In the genomic region with DNA sequence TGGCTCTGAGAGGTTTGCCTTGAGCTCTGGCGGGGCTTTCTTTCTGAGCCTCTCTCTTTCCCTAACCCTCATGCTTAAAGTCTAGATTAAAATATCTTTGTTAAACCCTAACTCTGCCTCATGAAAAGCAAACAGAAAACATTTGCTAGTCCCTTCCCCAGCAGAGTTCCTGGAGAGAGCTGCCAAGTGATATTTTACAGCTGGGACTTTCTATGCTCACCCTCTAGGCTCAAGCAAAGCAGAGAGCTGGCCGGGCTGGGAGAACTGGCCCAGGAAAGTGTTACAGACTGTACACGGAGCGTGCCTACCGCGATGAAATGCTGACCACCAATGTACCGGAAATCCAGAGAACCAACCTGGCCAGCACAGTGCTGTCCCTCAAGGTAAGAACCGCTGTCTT, we compare ENCODE assay signal across 21 mouse cellular contexts. TPM values are rescaled to one million over a fixed set of nuclear protein-coding genes. Genes with fewer than 3 reads are reported as not detected.
DNase-seq lines count a peak whose midpoint lies in the region; ATAC-seq and TF ChIP-seq lines count a peak whose summit lies in the region.
"Had no signal": no experiment of that assay in that cellular context is flagged by ENCODE, and none has a peak within 500 bp of the region (broad histone marks: within the 10 kb centered on the region; RNA-seq: fewer than 3 reads in every experiment).

No protein-coding gene starts in this region.

- H3K27me3 ChIP-seq in kidney, embryonic 16.5 days (ENCODE audit: insufficient read depth, low read length), result no peaks in the 10 kb centered on the region
- H3K27me3 ChIP-seq in intestine, embryonic 16.5 days (replicated peaks; ENCODE audit: control insufficient read depth, insufficient read depth, low read length), result no peaks in the 10 kb centered on the region
- H3K27me3 ChIP-seq: forebrain, embryonic 15.5 days; limb, embryonic 12.5 days; liver, embryonic 12.5 days had no signal

- H3K27ac ChIP-seq in gastrocnemius, adult 2 months, result peak overlapping the region; percentile 74
- peak overlapping the region; percentile 9; the same call in 1 of the 2 replicates for H3K27ac ChIP-seq in kidney, embryonic 16.5 days (ENCODE audit: low read length)
- H3K27ac ChIP-seq in intestine, embryonic 16.5 days (ENCODE audit: low read length), result no peak overlapping the region
- H3K27ac ChIP-seq: forebrain, embryonic 15.5 days; hindbrain, embryonic 10.5 days; limb, embryonic 12.5 days; liver, embryonic 12.5 days; macrophage; midbrain, embryonic 10.5 days had no signal

- WGBS in kidney, embryonic 16.5 days, result 86% methylated on average over 8 of the region's 8 CpGs
- 85% methylated on average over 8 of the region's 8 CpGs for whole genome bisulfite sequencing in intestine, embryonic 16.5 days

- no peaks in the 10 kb centered on the region for H3K9me3 ChIP-seq in kidney, embryonic 16.5 days (ENCODE audit: low read length)
- H3K9me3 ChIP-seq in intestine, embryonic 16.5 days (ENCODE audit: control insufficient read depth, low read length), result no peaks in the 10 kb centered on the region
- H3K9me3 ChIP-seq: forebrain, embryonic 15.5 days; hindbrain, embryonic 10.5 days; limb, embryonic 12.5 days; liver, embryonic 12.5 days; midbrain, embryonic 10.5 days had no signal

- H3K36me3 ChIP-seq in kidney, embryonic 16.5 days (ENCODE audit: insufficient read depth, low read length), result peaks cover 66% of the 10 kb centered on the region
- H3K36me3 ChIP-seq in intestine, embryonic 16.5 days (ENCODE audit: control insufficient read depth, insufficient read depth, low read length), result peaks cover 8% of the 10 kb centered on the region

- intact Hi-C loops in gastrocnemius, adult 2 months (cut with DNase I), result no loop called here

- no peak for ATAC-seq in kidney, embryonic 16.5 days (ENCODE audit: low FRiP score, low TSS enrichment)
- no peak for ATAC-seq in intestine, embryonic 16.5 days
- ATAC-seq: forebrain, embryonic 15.5 days; liver, embryonic 12.5 days had no signal

- TF ChIP-seq CTCF in gastrocnemius, adult 2 months (IDR thresholded peaks at IDR 0.05), result no peak

- no peak for DNase-seq in gastrocnemius, adult 2 months
- DNase-seq in gastrocnemius, postnatal 25 days, result no peak
- DNase-seq in kidney, adult 8-10 months, result no peak
- DNase-seq in urinary bladder, postnatal 14 days (ENCODE audit: low spot score), result peak; percentile 15
- no peak for DNase-seq in urinary bladder, postnatal 36 days (ENCODE audit: low spot score in 2 of 2)
- DNase-seq in left cerebral cortex, adult 11 months (ENCODE audit: low spot score), result no peak
- DNase-seq: adrenal gland, adult 2 months; kidney, postnatal 14 days; retina, postnatal 1 day; thymus, postnatal 14 days had no signal

- H3K4me3 ChIP-seq in gastrocnemius, adult 2 months, result no peak overlapping the region
- no peak overlapping the region for H3K4me3 ChIP-seq in kidney, embryonic 16.5 days (ENCODE audit: low read length)
- no peak overlapping the region for H3K4me3 ChIP-seq in intestine, embryonic 16.5 days (ENCODE audit: low read length)
- H3K4me3 ChIP-seq: erythroblast, embryonic 14.5 days; forebrain, embryonic 15.5 days; hindbrain, embryonic 10.5 days; limb, embryonic 12.5 days; liver, embryonic 12.5 days; midbrain, embryonic 10.5 days had no signal

- no peak overlapping the region for H3K4me2 ChIP-seq in kidney, embryonic 16.5 days (replicated peaks; ENCODE audit: low read depth, low read length)
- no peak overlapping the region for H3K4me2 ChIP-seq in intestine, embryonic 16.5 days (ENCODE audit: low read depth, low read length)
- H3K4me2 ChIP-seq: forebrain, embryonic 15.5 days; heart, embryonic 11.5 days; limb, embryonic 12.5 days; liver, embryonic 12.5 days had no signal

- H3K9ac ChIP-seq in kidney, embryonic 16.5 days (replicated peaks; ENCODE audit: low read length), result no peak overlapping the region
- H3K9ac ChIP-seq in intestine, embryonic 16.5 days (ENCODE audit: low read depth, low read length), result no peak overlapping the region
- H3K9ac ChIP-seq: forebrain, embryonic 15.5 days; limb, embryonic 12.5 days; liver, embryonic 12.5 days had no signal

- no peaks in the 10 kb centered on the region for H3K4me1 ChIP-seq in kidney, embryonic 16.5 days (ENCODE audit: insufficient read depth, low read length)
- no peaks in the 10 kb centered on the region for H3K4me1 ChIP-seq in intestine, embryonic 16.5 days (ENCODE audit: control insufficient read depth, insufficient read depth, low read length)
- H3K4me1 ChIP-seq: forebrain, embryonic 15.5 days; hindbrain, embryonic 10.5 days; limb, embryonic 12.5 days; liver, embryonic 12.5 days; midbrain, embryonic 10.5 days had no signal

RNA-seq across cellular contexts. Expression of a gene that starts 24.6 kb away (rescaled TPM):
- 10 to 100 TPM; 13.8 to 15.1 TPM for total RNA-seq in gastrocnemius, adult 2 months (2021)
- 10 to 100 TPM; 12.4 TPM for total RNA-seq in gastrocnemius, postnatal 25 days (2021)
- polyA plus RNA-seq in kidney, embryonic 16.5 days (2015; fragmentation: Nextera tagmentation; extraction: Ambion mirVana), result 31.3 and 33.2 TPM in 2 replicates
- 21.4 and 23.0 TPM in 2 replicates for polyA plus RNA-seq in intestine, embryonic 16.5 days (2015; fragmentation: Nextera tagmentation; extraction: Ambion mirVana)

RNA-seq across cellular contexts. Expression of a gene that starts 27.8 kb away (rescaled TPM):
- 1 to 10 TPM; 2.7 to 3.1 TPM for total RNA-seq in gastrocnemius, adult 2 months (2021)
- total RNA-seq in gastrocnemius, postnatal 25 days (2021), result 1 to 10 TPM; 5.7 to 6.1 TPM
- 51.0 and 63.2 TPM in 2 replicates for polyA plus RNA-seq in kidney, embryonic 16.5 days (2015; fragmentation: Nextera tagmentation; extraction: Ambion mirVana)
- 3.8 and 4.8 TPM in 2 replicates for polyA plus RNA-seq in intestine, embryonic 16.5 days (2015; fragmentation: Nextera tagmentation; extraction: Ambion mirVana)
- total RNA-seq: common myeloid progenitor, adult 5-6 weeks had no signal
- polyA plus RNA-seq: erythroblast, embryonic 14.5 days; macrophage had no signal
